Mouse (Mus musculus) heart, embryonic 14.5 days (tissue): ENCODE measurements around the gene Dctpp1. TPM values are rescaled to one million over a fixed set of nuclear protein-coding genes. Genes with fewer than 3 reads are reported as not detected.

ENCODE experiments used
- polyA plus RNA-seq: library from polyadenylated mRNA; unstranded; fragments of >200 nt; fragmentation: Nextera tagmentation; extraction: Ambion mirVana; gene quantifications from 2 replicates; pipeline ENCODE4 v1.2.1, GENCODE M21; 2014

The Dctpp1 gene
- polyA plus RNA-seq, 1 experiment from 2014 or later: 172 TPM

Other genes with a start within 250 kb of the Dctpp1 start
- gene Mvp, start 246.1 kb downstream of the Dctpp1 start, polyA plus RNA-seq: 12.0 and 12.6 TPM in 2 replicates
- gene Pagr1b, start 244.2 kb downstream of the Dctpp1 start, polyA plus RNA-seq: 0.84 TPM in 1 of 2 replicates, not detected in the other
- 23.1 and 25.4 TPM in 2 replicates for gene Pagr1a, start 243.4 kb downstream of the Dctpp1 start, polyA plus RNA-seq
- 41.9 and 45.0 TPM in 2 replicates for gene Gm42742, start 239.6 kb downstream of the Dctpp1 start, polyA plus RNA-seq
- 2.1 and 3.2 TPM in 2 replicates for gene Prrt2, start 239.5 kb downstream of the Dctpp1 start, polyA plus RNA-seq
- gene Maz, start 233.7 kb downstream of the Dctpp1 start, polyA plus RNA-seq: 37.6 and 44.7 TPM in 2 replicates
- 67.8 and 74.3 TPM in 2 replicates for gene Kif22, start 218.2 kb downstream of the Dctpp1 start, polyA plus RNA-seq
- gene Zg16, start 173.4 kb downstream of the Dctpp1 start, polyA plus RNA-seq: not detected in 2 replicates
- gene AI467606, start 169.3 kb downstream of the Dctpp1 start, polyA plus RNA-seq: 0.65 and 1.2 TPM in 2 replicates
- gene Qprt, start 138.5 kb downstream of the Dctpp1 start, polyA plus RNA-seq: 2.4 and 2.8 TPM in 2 replicates
- gene Spn, start 122.9 kb downstream of the Dctpp1 start, polyA plus RNA-seq: 0.12 and 0.22 TPM in 2 replicates
- gene Cd2bp2, start 64.7 kb downstream of the Dctpp1 start, polyA plus RNA-seq: 33.7 and 34.8 TPM in 2 replicates
- gene Tbc1d10b, start 52.2 kb downstream of the Dctpp1 start, polyA plus RNA-seq: 20.2 and 21.2 TPM in 2 replicates
- gene Mylpf, start 51.8 kb downstream of the Dctpp1 start, polyA plus RNA-seq: 11.7 and 14.9 TPM in 2 replicates
- gene Zfp553, start 27.6 kb downstream of the Dctpp1 start, polyA plus RNA-seq: 9.9 and 11.4 TPM in 2 replicates
- 22.2 and 25.3 TPM in 2 replicates for gene Sept1, start 27.6 kb downstream of the Dctpp1 start, polyA plus RNA-seq
- gene Zfp771, start 16.4 kb downstream of the Dctpp1 start, polyA plus RNA-seq: 26.8 and 31.4 TPM in 2 replicates
- gene Sephs2, start 13.3 kb upstream of the Dctpp1 start, polyA plus RNA-seq: 69.5 and 74.6 TPM in 2 replicates
- gene Itgal, start 35.6 kb upstream of the Dctpp1 start, polyA plus RNA-seq: 1.2 and 1.5 TPM in 2 replicates
- 5.6 TPM in 2 replicates for gene Zfp768, start 84.9 kb upstream of the Dctpp1 start, polyA plus RNA-seq
- 4.7 TPM in 2 replicates for gene Zfp747, start 115.3 kb upstream of the Dctpp1 start, polyA plus RNA-seq
- gene 9130019O22Rik, start 126.5 kb upstream of the Dctpp1 start, polyA plus RNA-seq: 4.5 and 4.6 TPM in 2 replicates
- gene E430018J23Rik, start 132.9 kb upstream of the Dctpp1 start, polyA plus RNA-seq: 3.8 and 4.6 TPM in 2 replicates
- 5.8 and 6.4 TPM in 2 replicates for gene Zfp764, start 146.1 kb upstream of the Dctpp1 start, polyA plus RNA-seq
- 16.4 and 18.4 TPM in 2 replicates for gene Zfp688, start 161.4 kb upstream of the Dctpp1 start, polyA plus RNA-seq
- 4.0 and 4.9 TPM in 2 replicates for gene Zfp689, start 188.4 kb upstream of the Dctpp1 start, polyA plus RNA-seq
- gene Prr14, start 198.9 kb upstream of the Dctpp1 start, polyA plus RNA-seq: 31.5 and 37.5 TPM in 2 replicates
- gene Fbrs, start 218.5 kb upstream of the Dctpp1 start, polyA plus RNA-seq: 9.9 and 10.4 TPM in 2 replicates